26 mouse cellular contexts compared by ENCODE assay signal in genomic region chr6:103706366-103706765, GRCm38 (mm10).
"Had no signal": no experiment of that assay in that cellular context is flagged by ENCODE, and none has a peak within 500 bp of the region (broad histone marks: within the 10 kb centered on the region; RNA-seq: fewer than 3 reads in every experiment).

No protein-coding gene starts in this region.

- H3K9ac ChIP-seq: embryonic facial prominence, embryonic 12.5 days; embryonic facial prominence, embryonic 13.5 days; embryonic facial prominence, embryonic 15.5 days; forebrain, embryonic 12.5 days; forebrain, embryonic 13.5 days; forebrain, embryonic 15.5 days; forebrain, postnatal 0 days had no signal

- H3K36me3 ChIP-seq: embryonic facial prominence, embryonic 10.5 days; embryonic facial prominence, embryonic 12.5 days; embryonic facial prominence, embryonic 13.5 days; embryonic facial prominence, embryonic 15.5 days; forebrain, embryonic 10.5 days; forebrain, embryonic 12.5 days; heart, embryonic 10.5 days had no signal

- H3K4me2 ChIP-seq: embryonic facial prominence, embryonic 12.5 days; embryonic facial prominence, embryonic 13.5 days; embryonic facial prominence, embryonic 15.5 days; forebrain, embryonic 12.5 days; forebrain, embryonic 13.5 days; forebrain, embryonic 15.5 days; heart, embryonic 11.5 days had no signal

- H3K4me3 ChIP-seq: embryonic facial prominence, embryonic 10.5 days; embryonic facial prominence, embryonic 12.5 days; embryonic facial prominence, embryonic 13.5 days; embryonic facial prominence, embryonic 15.5 days; erythroblast, embryonic 14.5 days; forebrain, embryonic 10.5 days; forebrain, embryonic 12.5 days; forebrain, embryonic 13.5 days; forebrain, embryonic 15.5 days; gastrocnemius, adult 2 months; heart, adult 2 months; heart, embryonic 10.5 days had no signal

- H3K9me3 ChIP-seq: embryonic facial prominence, embryonic 10.5 days; embryonic facial prominence, embryonic 12.5 days; embryonic facial prominence, embryonic 13.5 days; embryonic facial prominence, embryonic 15.5 days; forebrain, embryonic 10.5 days; forebrain, embryonic 12.5 days; forebrain, embryonic 13.5 days; forebrain, embryonic 15.5 days; heart, embryonic 10.5 days had no signal

- H3K4me1 ChIP-seq: embryonic facial prominence, embryonic 10.5 days; embryonic facial prominence, embryonic 12.5 days; embryonic facial prominence, embryonic 13.5 days; embryonic facial prominence, embryonic 15.5 days; forebrain, embryonic 10.5 days; forebrain, embryonic 12.5 days; forebrain, embryonic 13.5 days; forebrain, embryonic 15.5 days; heart, embryonic 10.5 days had no signal

- H3K27ac ChIP-seq: embryonic facial prominence, embryonic 10.5 days; embryonic facial prominence, embryonic 12.5 days; embryonic facial prominence, embryonic 13.5 days; embryonic facial prominence, embryonic 15.5 days; forebrain, embryonic 10.5 days; forebrain, embryonic 12.5 days; forebrain, embryonic 13.5 days; forebrain, embryonic 15.5 days; gastrocnemius, adult 2 months; heart, adult 2 months; heart, embryonic 10.5 days had no signal

- ATAC-seq: forebrain, embryonic 13.5 days; forebrain, embryonic 14.5 days; forebrain, embryonic 15.5 days; forebrain, embryonic 16.5 days; forebrain, postnatal 0 days had no signal

- DNase-seq: cerebellum, postnatal 14 days; cerebellum, postnatal 25 days; cerebellum, postnatal 36 days; embryo, embryonic 11 days; forebrain, postnatal 0 days; gastrocnemius, adult 2 months; gastrocnemius, postnatal 10 days; gastrocnemius, postnatal 14 days; gastrocnemius, postnatal 25 days; gastrocnemius, postnatal 36 days; heart, adult 11 months; heart, adult 18-20 months; heart, adult 2 months had no signal

- H3K27me3 ChIP-seq: embryonic facial prominence, embryonic 12.5 days; embryonic facial prominence, embryonic 13.5 days; embryonic facial prominence, embryonic 15.5 days; forebrain, embryonic 12.5 days; forebrain, embryonic 13.5 days; forebrain, embryonic 15.5 days had no signal
